Mouse (Mus musculus): ENCODE results near the gene Epn2. TPM values are rescaled to one million over a fixed set of nuclear protein-coding genes. Genes with fewer than 3 reads are reported as not detected.

Gene Epn2
- polyA plus RNA-seq, 1 experiment from 2014 or later, result 5.2 TPM

GRCm38 (mm10) chr11:61562421-61562820, 17.1 kb downstream of the Epn2 start:
- Histone ChIP-seq H3K9me3 (replicated peaks) (no peaks in the 10 kb centered on the region), H3K4me2 (no peak overlapping the region), H3K4me3 (no peak overlapping the region), H3K4me1 (0 out of 2 replicates have a peak, but pooled peaks cover 8% of the 10 kb centered on the region), H3K27me3 (replicated peaks) (peaks cover 39% of the 10 kb centered on the region), H3K36me3 (no peaks in the 10 kb centered on the region), H3K9ac (no peak overlapping the region), H3K27ac (no peak overlapping the region)
- no peak for ATAC-seq
- 31% methylated on average over 5 of the region's 5 CpGs for WGBS (ENCODE audit: insufficient replicate concordance)

DNA sequence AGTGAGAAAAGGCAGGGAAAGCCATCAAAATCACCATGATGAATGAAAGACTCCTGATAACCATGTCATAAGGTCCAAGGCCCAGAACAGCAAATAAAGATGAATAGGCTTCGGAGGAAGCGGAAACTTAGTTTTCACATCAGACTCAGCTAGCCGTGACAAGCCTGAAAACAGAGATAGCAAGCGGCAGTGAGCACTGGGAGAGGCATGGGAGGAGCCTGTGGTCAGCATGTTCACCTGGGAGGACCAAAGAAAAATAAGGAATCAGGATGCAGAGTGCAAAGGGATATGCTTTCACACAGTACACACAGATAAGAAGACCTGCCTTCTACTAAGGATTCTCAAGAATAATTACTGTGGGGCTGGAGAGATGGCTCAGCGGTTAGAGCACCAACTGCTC, 19.9 kb downstream of the Epn2 start:
- no peaks in the 10 kb centered on the region for H3K9me3 ChIP-seq (replicated peaks)
- no peak overlapping the region for H3K9ac ChIP-seq
- WGBS (ENCODE audit: insufficient replicate concordance), result 58% methylated on average over 5 of the region's 5 CpGs
- no peak for ATAC-seq
- H3K4me1 ChIP-seq, result 0 out of 2 replicates have a peak, but pooled peaks cover 8% of the 10 kb centered on the region
- no peaks in the 10 kb centered on the region for H3K36me3 ChIP-seq
- no peak overlapping the region for H3K27ac ChIP-seq
- H3K4me3 ChIP-seq, result no peak overlapping the region
- peaks cover 27% of the 10 kb centered on the region for H3K27me3 ChIP-seq (replicated peaks)
- H3K4me2 ChIP-seq, result no peak overlapping the region

DNA sequence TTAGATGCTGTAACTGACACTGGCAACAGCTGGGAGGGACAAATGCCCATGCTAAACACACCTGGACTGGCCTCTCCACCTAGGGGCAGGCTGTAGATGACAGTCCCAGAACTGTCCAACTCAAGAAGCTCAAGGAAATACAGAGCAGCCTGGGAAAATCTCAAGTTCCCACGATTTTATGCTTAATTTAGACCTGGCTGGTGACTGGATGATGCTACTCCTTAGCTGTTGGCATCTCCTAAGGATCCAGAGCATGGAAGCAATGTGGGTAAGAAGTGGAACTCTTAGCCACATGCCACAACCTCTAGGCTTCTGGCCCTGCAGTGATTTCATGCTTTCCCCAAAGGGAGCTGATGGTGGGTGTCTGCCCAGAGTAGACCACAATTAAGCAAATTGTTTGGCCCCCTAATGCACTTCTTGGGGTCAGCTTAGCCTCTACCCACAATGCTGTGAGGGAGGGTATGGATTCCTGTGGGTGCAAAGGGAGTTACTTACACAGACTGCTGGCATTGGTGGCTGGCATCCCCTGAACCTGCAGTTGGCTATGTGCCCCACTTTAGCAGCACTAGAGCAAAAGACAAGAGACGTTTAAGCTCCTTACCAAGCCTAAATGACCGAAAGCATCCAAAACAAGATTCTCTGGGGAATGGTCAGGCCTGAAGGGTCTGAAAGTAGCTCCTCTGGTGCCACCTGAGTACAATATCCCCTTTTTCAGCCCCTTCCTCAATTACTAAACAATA, 26.3 kb downstream of the Epn2 start:
- Histone ChIP-seq H3K9ac (no peak overlapping the region), H3K9me3 (replicated peaks) (no peaks in the 10 kb centered on the region), H3K36me3 (no peaks in the 10 kb centered on the region), H3K27ac (no peak overlapping the region), H3K27me3 (replicated peaks) (peaks cover 19% of the 10 kb centered on the region; the same call in 1 of the 2 replicates), H3K4me3 (no peak overlapping the region), H3K4me2 (no peak overlapping the region), H3K4me1 (no peaks in the 10 kb centered on the region)
- WGBS (ENCODE audit: insufficient replicate concordance), result 55% methylated on average over 3 of the region's 3 CpGs
- no peak for ATAC-seq

- Histone ChIP-seq H3K4me2 (no peak overlapping the region), H3K4me3 (no peak overlapping the region), H3K9ac (no peak overlapping the region), H3K4me1 (no peaks in the 10 kb centered on the region), H3K9me3 (replicated peaks) (no peaks in the 10 kb centered on the region), H3K27me3 (replicated peaks) (peaks cover 24% of the 10 kb centered on the region; the same call in 1 of the 2 replicates), H3K27ac (no peak overlapping the region), H3K36me3 (peaks cover 3% of the 10 kb centered on the region; the same call in 1 of the 2 replicates)
- no peak for ATAC-seq
These were observed 28.9 kb downstream of the Epn2 start for GRCm38 (mm10) chr11:61550631-61551030.

DNA sequence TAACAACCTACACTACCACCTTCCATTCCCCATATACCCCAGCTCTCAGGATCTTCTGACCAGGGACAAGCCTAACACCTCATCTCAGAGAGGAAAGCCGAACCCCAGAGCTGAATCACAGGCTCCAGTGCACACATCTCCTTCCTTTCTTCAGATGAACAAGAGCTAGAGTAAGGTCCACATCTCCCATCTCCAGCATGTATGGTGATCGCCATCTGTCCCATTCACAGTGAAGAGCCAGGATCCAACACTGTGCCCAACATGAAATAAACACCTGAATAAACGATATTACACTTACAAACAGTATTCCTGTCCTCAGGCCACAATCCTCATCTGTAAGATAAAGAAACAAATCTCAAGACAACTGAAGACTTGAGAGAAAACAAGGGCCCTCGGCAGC, 31.8 kb downstream of the Epn2 start:
- peaks cover 17% of the 10 kb centered on the region; the same call in 1 of the 2 replicates for H3K27me3 ChIP-seq (replicated peaks)
- H3K9ac ChIP-seq, result no peak overlapping the region
- H3K27ac ChIP-seq, result no peak overlapping the region
- no peak for ATAC-seq
- H3K9me3 ChIP-seq (replicated peaks), result no peaks in the 10 kb centered on the region
- 67% methylated on average over 4 of the region's 4 CpGs for WGBS (ENCODE audit: insufficient replicate concordance)
- no peak overlapping the region for H3K4me2 ChIP-seq
- H3K4me1 ChIP-seq, result no peaks in the 10 kb centered on the region
- H3K36me3 ChIP-seq, result peaks cover 9% of the 10 kb centered on the region
- no peak overlapping the region for H3K4me3 ChIP-seq

DNA sequence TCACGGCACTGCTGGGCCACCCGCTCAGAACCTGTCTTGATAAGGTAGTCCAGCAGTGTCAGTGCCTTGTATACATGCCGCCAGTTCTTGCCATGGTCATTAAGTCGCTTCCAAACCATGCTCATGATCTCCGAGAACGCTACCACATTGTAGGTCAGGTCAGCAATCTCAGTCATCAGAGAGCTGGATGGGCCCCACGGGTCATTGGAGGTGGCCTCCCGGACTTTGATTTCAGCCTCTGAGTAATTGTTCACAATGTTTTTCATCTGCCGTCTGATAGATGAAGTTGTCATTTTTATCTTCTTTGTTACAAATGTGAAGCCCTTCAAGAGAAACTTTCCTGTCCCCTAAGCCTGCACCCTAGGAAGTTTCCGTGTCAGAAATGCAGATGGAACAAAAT, 33.0 kb downstream of the Epn2 start:
- Histone ChIP-seq H3K9me3 (replicated peaks) (no peaks in the 10 kb centered on the region), H3K4me1 (no peaks in the 10 kb centered on the region), H3K4me2 (no peak overlapping the region), H3K36me3 (peaks cover 9% of the 10 kb centered on the region), H3K9ac (no peak overlapping the region), H3K27ac (no peak overlapping the region), H3K4me3 (no peak overlapping the region), H3K27me3 (replicated peaks) (peaks cover 11% of the 10 kb centered on the region; the same call in 1 of the 2 replicates)
- WGBS (ENCODE audit: insufficient replicate concordance), result 70% methylated on average over 10 of the region's 10 CpGs
- no peak for ATAC-seq

DNA sequence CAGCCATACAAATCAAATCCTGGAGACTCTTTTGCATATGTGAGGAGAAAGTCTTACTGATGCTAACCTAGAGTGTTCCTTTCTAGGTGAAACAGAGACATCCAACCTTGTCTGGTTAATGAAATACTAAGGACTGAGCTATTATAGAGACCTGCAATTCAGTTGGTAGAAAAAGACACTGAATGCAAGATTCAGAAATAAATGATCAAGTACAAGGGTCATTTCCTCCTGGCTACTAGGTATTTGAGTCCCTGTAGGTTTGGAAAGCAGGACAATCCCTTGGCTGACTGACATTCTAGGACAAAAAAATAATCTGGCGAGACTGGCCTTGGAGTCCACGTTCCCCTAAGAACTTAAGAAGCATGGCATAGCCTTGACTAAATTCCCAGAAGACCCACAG, 33.9 kb downstream of the Epn2 start:
- ATAC-seq, result no peak
- 0 out of 2 replicates have a peak, but pooled peaks cover 3% of the 10 kb centered on the region for H3K4me1 ChIP-seq
- no peak overlapping the region for H3K4me2 ChIP-seq
- WGBS (ENCODE audit: insufficient replicate concordance), result 75% methylated on average over 2 of the region's 2 CpGs
- H3K4me3 ChIP-seq, result no peak overlapping the region
- H3K9me3 ChIP-seq (replicated peaks), result no peaks in the 10 kb centered on the region
- H3K36me3 ChIP-seq, result peaks cover 9% of the 10 kb centered on the region
- 0 out of 2 replicates have a peak, but pooled peaks cover 5% of the 10 kb centered on the region for H3K27me3 ChIP-seq (replicated peaks)
- H3K27ac ChIP-seq, result no peak overlapping the region
- no peak overlapping the region for H3K9ac ChIP-seq

- 56% methylated on average over 2 of the region's 2 CpGs for WGBS (ENCODE audit: insufficient replicate concordance)
- H3K27ac ChIP-seq, result no peak overlapping the region
- no peak overlapping the region for H3K4me3 ChIP-seq
- no peaks in the 10 kb centered on the region for H3K9me3 ChIP-seq (replicated peaks)
- H3K36me3 ChIP-seq, result peaks cover 8% of the 10 kb centered on the region
- no peak overlapping the region for H3K9ac ChIP-seq
- H3K4me1 ChIP-seq, result 0 out of 2 replicates have a peak, but pooled peaks cover 3% of the 10 kb centered on the region
- 0 out of 2 replicates have a peak, but pooled peaks cover 3% of the 10 kb centered on the region for H3K27me3 ChIP-seq (replicated peaks)
- ATAC-seq, result no peak
- no peak overlapping the region for H3K4me2 ChIP-seq
These were observed 38.4 kb downstream of the Epn2 start for GRCm38 (mm10) chr11:61541106-61541505.

DNA sequence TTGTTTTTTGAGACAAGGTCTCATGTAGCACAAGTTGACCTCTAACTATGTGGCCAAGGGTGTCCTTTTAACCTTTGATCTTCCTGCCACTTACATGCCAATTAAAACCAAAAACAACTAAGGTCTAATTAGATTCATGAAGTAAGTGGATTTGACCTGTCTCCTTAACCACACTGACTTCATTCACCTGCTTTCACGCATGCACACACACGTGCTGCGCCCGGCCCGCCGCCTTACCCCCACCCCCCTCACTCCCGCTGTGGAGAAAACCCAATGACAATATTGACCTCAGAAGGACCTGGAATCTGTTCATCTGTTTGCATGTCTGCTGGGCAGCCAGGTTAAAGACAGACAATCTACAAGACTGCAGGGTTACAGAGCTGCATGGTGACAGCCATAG, 38.8 kb downstream of the Epn2 start:
- Histone ChIP-seq H3K9me3 (replicated peaks) (no peaks in the 10 kb centered on the region), H3K27ac (no peak overlapping the region), H3K4me2 (no peak overlapping the region), H3K27me3 (replicated peaks) (0 out of 2 replicates have a peak, but pooled peaks cover 3% of the 10 kb centered on the region), H3K36me3 (peaks cover 6% of the 10 kb centered on the region; the same call in 1 of the 2 replicates), H3K9ac (no peak overlapping the region), H3K4me1 (0 out of 2 replicates have a peak, but pooled peaks cover 3% of the 10 kb centered on the region), H3K4me3 (no peak overlapping the region)
- ATAC-seq, result no peak
- 73% methylated on average over 7 of the region's 7 CpGs for WGBS (ENCODE audit: insufficient replicate concordance)

DNA sequence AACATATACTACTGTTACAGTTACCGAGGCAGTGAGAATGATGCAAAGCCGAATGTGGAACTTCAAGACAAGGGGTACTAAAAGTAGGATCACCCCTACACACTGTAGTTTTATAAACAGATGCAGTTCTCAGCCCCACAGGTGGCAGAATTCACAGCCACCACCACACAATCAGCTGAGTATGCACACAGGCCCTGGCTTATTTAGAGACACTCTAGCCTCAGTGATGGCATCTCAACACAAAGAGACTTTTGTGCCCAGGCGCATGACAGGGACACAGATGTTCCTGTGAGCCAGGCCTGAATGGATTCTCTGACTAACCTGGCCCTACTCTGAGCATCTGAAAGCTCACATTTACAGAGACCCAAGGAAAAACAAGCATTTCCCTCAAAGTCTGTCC, 42.1 kb downstream of the Epn2 start:
- H3K4me3 ChIP-seq, result no peak overlapping the region
- WGBS (ENCODE audit: insufficient replicate concordance), result 79% methylated on average over 3 of the region's 3 CpGs
- no peak overlapping the region for H3K9ac ChIP-seq
- H3K27ac ChIP-seq, result no peak overlapping the region
- no peaks in the 10 kb centered on the region for H3K9me3 ChIP-seq (replicated peaks)
- H3K4me1 ChIP-seq, result 0 out of 2 replicates have a peak, but pooled peaks cover 3% of the 10 kb centered on the region
- H3K36me3 ChIP-seq, result no peaks in the 10 kb centered on the region
- H3K4me2 ChIP-seq, result no peak overlapping the region
- 0 out of 2 replicates have a peak, but pooled peaks cover 6% of the 10 kb centered on the region for H3K27me3 ChIP-seq (replicated peaks)
- ATAC-seq, result no peak

- 32% methylated on average over 3 of the region's 3 CpGs for WGBS (ENCODE audit: insufficient replicate concordance)
- Histone ChIP-seq H3K9ac (no peak overlapping the region), H3K4me2 (no peak overlapping the region), H3K27ac (no peak overlapping the region), H3K4me1 (0 out of 2 replicates have a peak, but pooled peaks cover 3% of the 10 kb centered on the region), H3K27me3 (replicated peaks) (0 out of 2 replicates have a peak, but pooled peaks cover 6% of the 10 kb centered on the region), H3K36me3 (no peaks in the 10 kb centered on the region), H3K4me3 (no peak overlapping the region), H3K9me3 (replicated peaks) (no peaks in the 10 kb centered on the region)
- no peak for ATAC-seq
These were observed 42.5 kb downstream of the Epn2 start for GRCm38 (mm10) chr11:61536952-61537351.

GRCm38 (mm10) chr11:61535530-61535929, 44.0 kb downstream of the Epn2 start:
- WGBS (ENCODE audit: insufficient replicate concordance), result 39% methylated on average over 1 of the region's 1 CpGs
- Histone ChIP-seq H3K27me3 (replicated peaks) (0 out of 2 replicates have a peak, but pooled peaks cover 6% of the 10 kb centered on the region), H3K4me3 (no peak overlapping the region), H3K9me3 (replicated peaks) (no peaks in the 10 kb centered on the region), H3K9ac (no peak overlapping the region), H3K4me2 (no peak overlapping the region), H3K4me1 (no peaks in the 10 kb centered on the region), H3K36me3 (no peaks in the 10 kb centered on the region), H3K27ac (no peak overlapping the region)
- ATAC-seq, result no peak

All from liver, embryonic 12.5 days (tissue).